Mouse (Mus musculus) ES-Bruce4 (cell line): ENCODE results near the gene Itih5.

Experiments used
- CTCF ChIP-seq: IDR thresholded peaks from one replicate; pipeline ENCODE4 v1.8.1; 2011; ENCODE audit warnings: low read depth, low read length
- EP300 ChIP-seq: IDR thresholded peaks from 2 replicates; pipeline ENCODE4 v1.6.1; 2011; ENCODE audit warnings: low read depth, low read length; ENCODE audit not compliant: insufficient read depth
- POLR2A ChIP-seq: IDR thresholded peaks from one replicate; pipeline ENCODE4 v1.8.1; 2011; ENCODE audit warnings: low read length; ENCODE audit not compliant: insufficient read depth

- TF ChIP-seq CTCF (no peak), EP300 (no peak), POLR2A (no peak)
Measured at GRCm38 (mm10) chr2:10273541-10274050, 120.2 kb downstream of the Itih5 start.
